Mouse (Mus musculus) layer of hippocampus, adult 6 months (tissue): ENCODE measurements around the gene Top3b. TPM values are rescaled to one million over a fixed set of nuclear protein-coding genes. Genes with fewer than 3 reads are reported as not detected.

Experiments
- long read RNA-seq, 2 experiments: library from polyadenylated mRNA; unstranded; transcript quantifications; one replicate each; pipeline ENCODE4 v2.0.0; 2019 to 2020
- polyA plus RNA-seq: library from polyadenylated mRNA; unstranded; fragments of <200 nt; fragmentation: Nextera tagmentation; gene quantifications from 2 replicates; pipeline ENCODE4 v1.2.3, GENCODE M21; 2021

Gene Top3b
- 23.7 and 26.3 TPM in 2 replicates for polyA plus RNA-seq
- long read RNA-seq, experiment 1, transcript Top3b-201 (18 exons, 3,073 nt) = major isoform, 5 of 29 reads
- long read RNA-seq, experiment 1, partial matches to known transcripts = 8 of 29 reads
- long read RNA-seq, experiment 1, other reads (novel, unspliced or antisense) = 16 of 29 reads
- long read RNA-seq, experiment 2, transcript Top3b-201 (18 exons, 3,073 nt) = major isoform, 23 of 150 reads
- long read RNA-seq, experiment 2, transcript Top3b-219 (19 exons, 2,950 nt) = minor isoform, 5 of 150 reads
- long read RNA-seq, experiment 2, partial matches to known transcripts = 15 of 150 reads
- long read RNA-seq, experiment 2, other reads (novel, unspliced or antisense) = 105 of 150 reads

GRCm38 (mm10) chr16:16870617-16871331 lies at the start of gene Top3b, which contains the start of gene Vpreb1:
TSS of gene Top3b (plus strand) at chr16:16870736.
TSS of gene Vpreb1 (minus strand) at chr16:16870843.

DNA sequence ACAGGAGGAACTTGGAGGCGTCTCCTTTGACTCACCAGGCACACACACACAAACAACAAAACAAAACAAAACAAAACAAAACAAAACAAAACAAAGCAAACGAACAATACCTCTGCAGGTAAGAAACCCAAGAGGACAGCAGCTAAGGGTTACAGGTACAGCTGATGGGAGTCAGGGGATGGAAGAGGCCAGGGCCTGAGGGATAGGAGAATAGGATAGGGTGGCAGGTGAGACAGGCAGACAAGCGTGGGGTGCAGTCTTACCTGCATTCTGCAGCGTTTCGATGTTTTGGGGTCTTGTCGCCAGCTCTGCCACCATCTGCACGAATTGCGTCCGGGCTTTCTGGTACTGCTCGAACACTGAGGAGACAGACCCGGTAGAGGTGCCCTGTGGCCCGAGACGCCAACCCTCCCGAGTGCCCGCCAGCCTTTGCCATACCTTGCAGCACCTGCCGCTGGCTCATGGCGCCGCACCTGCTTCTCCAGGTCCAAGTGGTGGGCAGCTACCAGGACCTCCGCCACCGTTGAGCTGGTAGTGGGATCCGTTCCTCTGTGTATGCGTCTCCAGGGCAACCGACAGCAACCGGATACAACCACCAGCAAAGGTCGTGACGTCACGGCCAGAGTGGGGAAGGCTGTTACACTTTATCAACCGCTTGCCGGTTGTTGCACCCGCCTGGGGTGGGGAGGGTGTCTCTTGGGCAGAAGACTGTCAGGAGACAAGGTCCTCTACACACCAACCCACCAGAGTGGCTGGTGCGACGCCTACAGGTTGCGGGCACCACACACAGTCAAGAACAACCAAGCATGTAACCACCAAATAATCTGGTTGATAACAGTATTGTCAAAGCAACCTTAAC lies 41.5 kb upstream of the Top3b start, which contains the start of gene Spag6l:
Spag6l (minus strand) TSS at position 700 of the 859 bp plus-strand sequence.

GRCm38 (mm10) chr16:16863978-16864377 lies 6.6 kb upstream of the Top3b start, which contains the start of gene Igll1:
TSS of gene Igll1 (minus strand) at chr16:16863985.

DNA sequence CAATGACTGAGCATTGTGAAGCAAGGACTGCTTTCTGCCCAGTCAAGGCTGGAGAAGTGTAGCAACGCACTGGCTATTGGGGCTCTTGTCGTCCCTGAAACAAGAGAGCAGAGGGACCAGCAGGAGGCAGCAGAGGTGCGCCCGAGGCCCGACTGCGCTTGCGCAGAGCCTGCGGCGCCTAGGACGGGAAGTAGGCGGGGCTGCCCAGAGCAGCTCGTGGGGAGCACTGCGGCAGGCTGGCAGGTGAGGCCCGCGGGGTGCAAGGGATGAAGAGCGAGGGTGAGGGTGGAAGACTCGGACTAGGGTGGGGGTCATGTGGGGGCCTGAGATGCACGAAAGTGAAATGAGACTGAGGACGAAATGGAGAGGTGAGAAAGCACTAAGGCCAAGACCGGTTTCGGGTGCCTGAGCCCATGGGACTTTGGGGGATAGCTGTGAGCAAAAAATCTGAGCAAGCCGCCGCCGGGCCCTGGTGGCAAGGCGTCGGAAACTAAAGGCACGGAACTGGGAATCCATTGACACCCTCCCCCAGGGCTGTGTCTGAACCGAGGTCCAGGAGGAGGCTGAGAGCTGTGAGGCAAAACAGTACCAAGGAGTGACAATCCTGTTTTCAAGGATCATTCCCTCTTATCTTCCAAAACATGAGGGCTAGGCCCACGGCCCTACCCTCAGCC lies 26.0 kb downstream of the Top3b start, which contains the start of gene Ppm1f:
Ppm1f (plus strand) TSS at position 88 of the 674 bp plus-strand sequence.

Other genes starting within 250 kb of the Top3b start
- not detected in 2 replicates for gene Olfr19, start 194.3 kb upstream of the Top3b start, polyA plus RNA-seq
- gene Spag6l, start 41.3 kb upstream of the Top3b start, polyA plus RNA-seq = 9.5 and 12.1 TPM in 2 replicates
- gene Igll1, start 6.8 kb upstream of the Top3b start, polyA plus RNA-seq = not detected in 2 replicates
- gene Vpreb1, start 107 bp downstream of the Top3b start, polyA plus RNA-seq = 0.77 and 1.7 TPM in 2 replicates
- gene Ppm1f, start 25.7 kb downstream of the Top3b start, polyA plus RNA-seq = 6.8 and 8.5 TPM in 2 replicates
- 138 and 148 TPM in 2 replicates for gene Mapk1, start 112.6 kb downstream of the Top3b start, polyA plus RNA-seq
- gene Ypel1, start 199.0 kb downstream of the Top3b start, polyA plus RNA-seq = 23.7 and 29.0 TPM in 2 replicates
- 78.4 and 79.2 TPM in 2 replicates for gene Ppil2, start 240.5 kb downstream of the Top3b start, polyA plus RNA-seq